Mouse (Mus musculus) right cerebral cortex, adult 2 months (tissue): ENCODE data around the gene Hs2st1.

ENCODE experiments used
- DNase-seq, 2 experiments: peaks; one replicate each; pipeline ENCODE4 v3.0.0; 2021 to 2022; ENCODE audit warnings: low spot score in 2 of 2

Gene Hs2st1

DNA sequence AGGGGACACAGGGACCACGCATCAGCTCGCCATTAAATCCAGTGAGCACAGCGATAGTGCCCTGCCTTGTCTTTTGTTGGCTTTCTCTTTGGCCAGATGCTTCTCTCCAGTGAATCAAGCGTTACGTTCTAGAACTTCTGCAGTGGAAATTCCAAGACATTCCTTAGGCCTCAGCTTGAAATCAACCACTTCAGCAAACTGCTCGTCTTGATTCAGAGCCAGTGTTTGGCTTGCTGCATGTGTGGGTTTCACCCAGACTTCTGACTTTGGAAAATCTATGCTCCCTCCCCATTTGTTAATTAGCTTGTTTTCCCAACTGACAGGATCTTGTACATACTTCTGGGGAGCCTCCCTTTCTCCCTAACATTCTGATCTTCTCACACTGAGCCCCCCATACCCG lies 16.8 kb upstream of the Hs2st1 start:
- no peak for DNase-seq

- DNase-seq: no peak
These were observed 15.0 kb upstream of the Hs2st1 start for GRCm38 (mm10) chr3:144584789-144585553.

GRCm38 (mm10) chr3:144583789-144584188 lies 13.8 kb upstream of the Hs2st1 start:
- DNase-seq: no peak

GRCm38 (mm10) chr3:144582306-144582705 lies 12.3 kb upstream of the Hs2st1 start:
- no peak for DNase-seq

GRCm38 (mm10) chr3:144581842-144582241 lies 11.9 kb upstream of the Hs2st1 start:
- no peak for DNase-seq

GRCm38 (mm10) chr3:144580281-144580680 lies 10.3 kb upstream of the Hs2st1 start:
- no peak for DNase-seq

- no peak for DNase-seq
These were observed 9.8 kb upstream of the Hs2st1 start for GRCm38 (mm10) chr3:144579796-144580195.

- DNase-seq: no peak
These were observed 8.9 kb upstream of the Hs2st1 start for GRCm38 (mm10) chr3:144578921-144579320.

DNA sequence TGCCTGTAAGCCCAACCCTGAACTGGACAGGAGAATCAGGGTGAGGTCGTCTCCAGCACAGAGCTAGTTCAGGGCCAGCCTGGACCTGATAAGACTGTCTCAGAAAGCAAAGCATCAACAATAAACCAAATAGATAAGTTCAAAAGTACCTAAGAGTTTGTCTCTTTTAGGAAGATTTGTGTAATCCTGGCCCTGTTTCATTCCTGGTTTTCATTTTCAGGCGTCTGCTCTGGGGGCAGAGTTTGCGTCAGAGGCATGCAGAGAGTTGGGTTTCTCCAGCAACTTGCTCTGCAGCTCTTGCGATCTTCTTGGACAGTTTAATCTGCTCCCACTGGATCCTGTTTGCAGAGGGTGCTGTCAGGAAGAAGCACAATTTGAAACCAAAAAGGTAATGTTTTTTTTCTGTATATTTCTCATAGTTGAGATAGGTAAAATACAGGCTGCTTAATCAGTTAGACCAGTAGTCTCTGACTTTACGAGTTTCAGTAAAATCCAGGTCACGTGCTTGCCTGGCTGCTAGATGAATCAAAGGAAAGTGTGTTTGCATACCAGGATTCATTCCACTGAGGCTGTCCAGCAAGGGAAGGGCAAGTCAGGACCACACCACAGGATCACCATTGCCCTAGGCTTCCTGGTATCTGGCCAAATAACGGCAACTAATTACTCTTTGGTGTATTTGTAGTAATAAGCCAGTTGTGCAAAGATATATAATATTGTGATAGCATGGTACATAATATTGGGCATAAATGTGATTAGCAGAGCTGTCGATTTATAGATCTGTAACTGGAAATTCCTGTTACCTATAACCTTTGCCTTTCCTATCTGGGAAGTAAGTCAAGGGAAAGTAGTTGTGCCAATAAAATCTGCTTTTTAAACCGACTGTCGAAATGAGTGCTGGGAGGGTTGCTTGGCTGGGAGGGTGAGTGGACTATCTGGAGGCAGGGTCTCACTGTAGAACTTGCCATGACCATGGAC lies 7.7 kb upstream of the Hs2st1 start:
- no peak for DNase-seq

DNA sequence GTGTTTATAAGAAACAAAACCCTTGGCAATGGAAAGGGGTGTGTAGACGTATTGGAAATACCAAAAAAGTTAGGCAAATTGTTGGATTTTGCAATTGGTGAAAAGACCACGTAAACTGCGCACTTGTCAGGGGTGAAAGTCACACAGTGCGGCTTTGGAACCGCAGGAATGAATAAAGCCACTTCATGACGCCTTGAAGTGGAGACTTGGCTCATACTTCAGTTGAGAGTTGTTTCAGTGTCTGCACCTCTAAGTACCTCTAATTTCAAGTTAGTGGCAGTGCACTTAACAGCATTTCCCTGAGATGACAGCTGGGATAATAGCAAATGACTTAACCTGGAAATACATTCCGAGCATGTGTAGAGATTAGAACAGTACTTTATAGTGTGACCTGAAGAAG lies 4.3 kb upstream of the Hs2st1 start:
- DNase-seq: no peak

DNA sequence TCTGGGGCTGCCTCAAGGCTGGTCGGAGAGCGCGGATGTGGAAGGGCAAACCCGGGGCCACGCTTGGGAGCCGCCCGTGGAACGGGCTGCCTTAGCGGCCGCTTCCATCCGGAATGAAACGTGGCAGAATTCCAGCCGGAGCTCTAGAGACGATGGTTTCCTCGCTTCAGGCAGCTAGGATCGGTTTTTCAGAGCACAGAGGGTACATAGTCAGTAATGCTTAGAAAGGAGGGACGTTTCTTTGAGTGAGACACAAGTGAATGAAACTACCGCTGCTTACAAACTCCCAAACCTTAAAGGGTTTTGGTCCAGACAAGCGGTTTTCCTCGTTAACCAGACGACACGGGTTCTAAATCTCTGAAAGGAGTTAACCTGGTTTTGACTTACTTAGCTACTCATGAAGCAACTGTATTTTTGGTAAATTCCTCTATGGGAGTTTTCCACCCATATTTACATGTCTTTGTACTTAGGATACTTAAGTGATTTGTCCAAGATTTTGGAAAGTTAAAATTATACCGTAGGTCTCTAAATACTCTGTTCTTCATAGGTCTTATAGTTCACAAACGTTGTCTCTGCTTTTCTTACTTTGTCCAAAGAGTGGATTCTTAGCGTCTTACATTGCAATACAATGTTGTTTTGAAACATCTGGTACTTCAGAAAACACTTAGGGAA lies 971 bp upstream of the Hs2st1 start:
- DNase-seq: no peak

GRCm38 (mm10) chr3:144569401-144569971 lies 495 bp downstream of the Hs2st1 start:
- peak in 1 of 2 experiments; percentile 40 for DNase-seq

GRCm38 (mm10) chr3:144568861-144569361 lies 1.1 kb downstream of the Hs2st1 start:
- no peak for DNase-seq

DNA sequence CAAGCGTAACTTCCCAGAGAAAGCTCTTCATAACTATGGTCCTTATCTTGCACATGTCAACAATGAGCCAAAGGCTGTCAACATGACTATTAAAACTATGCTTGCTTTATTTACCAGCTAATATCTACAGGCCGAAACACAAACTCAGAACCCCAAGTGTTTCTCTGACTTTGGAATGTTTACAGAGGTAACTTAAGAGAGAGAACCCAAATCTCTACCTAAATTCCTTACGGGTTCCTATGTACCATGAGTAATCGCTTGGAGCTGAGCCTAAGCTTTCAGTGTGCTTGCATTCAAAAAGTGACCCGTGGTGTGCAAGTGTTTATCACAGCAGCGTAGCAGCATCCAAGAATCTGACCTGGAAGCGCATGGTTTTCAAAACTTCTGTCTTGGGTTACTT lies 4.8 kb downstream of the Hs2st1 start:
- no peak for DNase-seq

GRCm38 (mm10) chr3:144563916-144564315 lies 6.1 kb downstream of the Hs2st1 start:
- DNase-seq: no peak

GRCm38 (mm10) chr3:144561511-144562250 lies 8.3 kb downstream of the Hs2st1 start:
- peak in 1 of 2 experiments; percentile 31 for DNase-seq

GRCm38 (mm10) chr3:144558274-144558673 lies 11.7 kb downstream of the Hs2st1 start:
- DNase-seq: no peak

- no peak for DNase-seq
These were observed 13.2 kb downstream of the Hs2st1 start for GRCm38 (mm10) chr3:144556625-144557324.

DNA sequence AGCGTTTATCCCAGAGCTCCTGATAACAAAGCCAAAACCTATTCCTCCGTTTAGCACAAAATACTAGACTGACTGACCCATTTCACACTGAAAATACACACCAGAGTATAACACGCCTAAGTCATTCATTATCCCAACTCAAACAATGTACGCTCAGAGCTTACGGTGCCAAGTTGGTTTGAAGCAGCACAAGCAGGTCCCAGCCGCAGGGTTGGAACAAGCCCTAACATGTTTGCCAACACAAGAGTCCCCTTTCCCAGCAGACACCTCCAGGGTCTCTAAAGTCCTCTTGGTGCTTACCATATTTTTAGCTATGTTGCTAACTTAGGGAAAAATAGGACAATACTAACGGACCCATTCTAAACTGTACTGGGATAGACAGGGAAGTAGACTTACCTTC lies 14.8 kb downstream of the Hs2st1 start:
- no peak for DNase-seq

- no peak for DNase-seq
These were observed 15.5 kb downstream of the Hs2st1 start for GRCm38 (mm10) chr3:144554503-144554902.
